Mouse (Mus musculus) kidney, embryonic 14.5 days (tissue): ENCODE data around the gene Dmxl2. TPM values are rescaled to one million over a fixed set of nuclear protein-coding genes. Genes with fewer than 3 reads are reported as not detected.

Source experiments
- ATAC-seq: fragments of 200-750 bp; cut with Nextera tagmentation; 2 replicates; pipeline ENCODE4 v1.8.0; 2017; ENCODE audit warnings: moderate number of reproducible peaks, mild to moderate bottlenecking, moderate TSS enrichment, moderate library complexity; ENCODE audit not compliant: low FRiP score, low TSS enrichment
- H3K27ac ChIP-seq: fragments of 300-500 bp; sonication (generic); 2 replicates; pipeline ENCODE4 v1.5.1; 2014; ENCODE audit warnings: low read depth, mild to moderate bottlenecking, low read length, moderate library complexity, mixed read lengths
- H3K27me3 ChIP-seq: fragments of 300-500 bp; sonication (generic); 2 replicates; pipeline ENCODE4 v1.6.1; 2014; ENCODE audit warnings: mild to moderate bottlenecking, low read length; ENCODE audit not compliant: control insufficient read depth, insufficient read depth
- H3K36me3 ChIP-seq: fragments of 300-500 bp; sonication (generic); 2 replicates; pipeline ENCODE4 v1.6.1; 2014; ENCODE audit warnings: low read length, mixed read lengths; ENCODE audit not compliant: control insufficient read depth, insufficient read depth
- H3K4me1 ChIP-seq: fragments of 300-500 bp; sonication (generic); 2 replicates; pipeline ENCODE4 v1.6.1; 2014; ENCODE audit warnings: low read length, mixed read lengths; ENCODE audit not compliant: control insufficient read depth, insufficient read depth
- H3K4me2 ChIP-seq: fragments of 300-500 bp; sonication (generic); replicated peaks from 2 replicates; pipeline ENCODE4 v1.6.1; 2014; ENCODE audit warnings: low read depth, mild to moderate bottlenecking, low read length
- H3K4me3 ChIP-seq: fragments of 300-500 bp; sonication (generic); 2 replicates; pipeline ENCODE4 v1.5.1; 2014; ENCODE audit warnings: mild to moderate bottlenecking, low read length
- H3K9ac ChIP-seq: fragments of 300-500 bp; sonication (generic); 2 replicates; pipeline ENCODE4 v1.6.1; 2014; ENCODE audit warnings: low read depth, mild to moderate bottlenecking, low read length, moderate library complexity
- H3K9me3 ChIP-seq: fragments of 300-500 bp; sonication (generic); 2 replicates; pipeline ENCODE4 v1.6.1; 2016; ENCODE audit warnings: low read length; ENCODE audit not compliant: control insufficient read depth
- WGBS: fragments of 180-500 bp; shearing (Covaris S2); extraction: QIAGEN DNeasy Blood & Tissue Kit; methylation state at CpG from one replicate; pipeline ENCODE4 v1.1.7; 2014; 5-methylcytosine and 5-hydroxymethylcytosine counted together
- polyA plus RNA-seq: library from polyadenylated mRNA; unstranded; fragments of >200 nt; fragmentation: Nextera tagmentation; extraction: Ambion mirVana; gene quantifications from 2 replicates; pipeline ENCODE4 v1.2.1, GENCODE M21; 2014

Gene Dmxl2
- polyA plus RNA-seq, 1 experiment from 2014 or later = 9.1 TPM

- ATAC-seq = no peak
- Histone ChIP-seq H3K9me3 (no peaks in the 10 kb centered on the region), H3K27me3 (no peaks in the 10 kb centered on the region), H3K36me3 (no peaks in the 10 kb centered on the region), H3K4me1 (no peaks in the 10 kb centered on the region), H3K9ac (no peak overlapping the region), H3K27ac (no peak overlapping the region), H3K4me3 (no peak overlapping the region), H3K4me2 (no peak overlapping the region)
- 67% methylated on average over 4 of the region's 4 CpGs for WGBS
These were observed 18.2 kb downstream of the Dmxl2 start for GRCm38 (mm10) chr9:54483215-54483614.

DNA sequence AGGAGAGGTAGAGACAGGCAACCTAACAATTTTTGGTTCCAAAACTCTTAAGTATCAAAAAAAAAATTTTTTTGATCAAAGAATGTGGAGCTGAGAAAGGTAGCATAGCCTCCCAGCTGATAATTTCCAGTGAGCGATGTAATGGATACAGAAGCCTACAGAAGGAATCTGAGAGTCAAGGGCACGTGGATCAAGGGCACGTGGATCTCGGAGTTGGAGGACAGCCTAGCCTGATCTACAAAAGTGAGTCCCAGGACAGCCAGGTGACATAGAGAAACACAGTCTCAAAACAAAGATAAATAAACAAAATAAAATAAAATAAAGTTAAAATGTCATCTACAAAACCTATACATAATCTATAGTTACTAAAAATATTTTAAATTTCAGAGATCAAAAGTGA, 18.7 kb downstream of the Dmxl2 start:
- Histone ChIP-seq H3K9me3 (no peaks in the 10 kb centered on the region), H3K4me1 (no peaks in the 10 kb centered on the region), H3K9ac (no peak overlapping the region), H3K36me3 (no peaks in the 10 kb centered on the region), H3K4me2 (no peak overlapping the region), H3K27me3 (no peaks in the 10 kb centered on the region), H3K27ac (no peak overlapping the region), H3K4me3 (no peak overlapping the region)
- WGBS = 67% methylated on average over 4 of the region's 4 CpGs
- ATAC-seq = no peak

DNA sequence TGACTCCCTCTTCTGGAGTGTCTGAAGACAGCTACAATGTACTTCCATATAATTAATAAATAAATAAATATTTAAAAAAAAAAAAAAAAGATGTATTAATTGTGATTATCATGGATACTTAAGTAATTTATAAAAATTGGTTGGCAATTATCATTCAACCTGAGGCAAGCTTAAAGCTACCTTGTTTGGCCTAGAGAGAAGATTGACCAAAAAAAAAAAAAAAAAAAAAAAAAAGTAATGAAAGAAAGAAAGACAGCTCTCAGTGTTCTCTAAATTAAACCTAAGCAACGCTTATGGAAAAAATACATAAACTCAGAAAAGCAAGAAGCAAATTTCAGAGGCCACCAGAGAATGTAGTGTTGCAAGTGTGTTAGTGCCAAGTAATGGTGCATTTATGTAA, 22.4 kb downstream of the Dmxl2 start:
- no peaks in the 10 kb centered on the region for H3K9me3 ChIP-seq
- no peaks in the 10 kb centered on the region for H3K4me1 ChIP-seq
- no peak overlapping the region for H3K9ac ChIP-seq
- no peak overlapping the region for H3K27ac ChIP-seq
- WGBS = 91% methylated on average over 1 of the region's 1 CpGs
- H3K4me2 ChIP-seq = no peak overlapping the region
- no peaks in the 10 kb centered on the region for H3K36me3 ChIP-seq
- H3K27me3 ChIP-seq = no peaks in the 10 kb centered on the region
- no peak for ATAC-seq
- no peak overlapping the region for H3K4me3 ChIP-seq

DNA sequence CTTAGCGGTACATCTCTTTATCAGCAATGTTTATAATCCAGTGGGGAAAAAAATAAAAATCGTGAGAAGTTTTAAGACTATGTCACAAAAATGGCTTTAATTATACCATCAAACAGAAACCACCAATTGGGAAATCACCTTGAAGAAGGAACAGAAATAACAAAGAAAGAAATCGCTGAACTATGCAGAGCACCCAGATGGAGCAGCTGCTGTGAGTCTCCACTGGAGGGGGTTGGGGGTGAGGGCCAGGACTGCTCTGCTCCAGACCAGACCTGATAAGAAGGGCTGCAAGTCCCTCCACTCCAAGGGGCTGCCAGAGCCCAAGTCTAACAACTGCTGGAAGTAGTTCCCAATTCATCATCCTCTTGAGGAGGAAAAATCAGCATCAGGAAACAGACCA, 23.3 kb downstream of the Dmxl2 start:
- Histone ChIP-seq H3K27ac (no peak overlapping the region), H3K4me2 (no peak overlapping the region), H3K36me3 (no peaks in the 10 kb centered on the region), H3K9me3 (no peaks in the 10 kb centered on the region), H3K9ac (no peak overlapping the region), H3K4me3 (no peak overlapping the region), H3K27me3 (no peaks in the 10 kb centered on the region), H3K4me1 (no peaks in the 10 kb centered on the region)
- WGBS = 70% methylated on average over 3 of the region's 3 CpGs
- ATAC-seq = no peak

DNA sequence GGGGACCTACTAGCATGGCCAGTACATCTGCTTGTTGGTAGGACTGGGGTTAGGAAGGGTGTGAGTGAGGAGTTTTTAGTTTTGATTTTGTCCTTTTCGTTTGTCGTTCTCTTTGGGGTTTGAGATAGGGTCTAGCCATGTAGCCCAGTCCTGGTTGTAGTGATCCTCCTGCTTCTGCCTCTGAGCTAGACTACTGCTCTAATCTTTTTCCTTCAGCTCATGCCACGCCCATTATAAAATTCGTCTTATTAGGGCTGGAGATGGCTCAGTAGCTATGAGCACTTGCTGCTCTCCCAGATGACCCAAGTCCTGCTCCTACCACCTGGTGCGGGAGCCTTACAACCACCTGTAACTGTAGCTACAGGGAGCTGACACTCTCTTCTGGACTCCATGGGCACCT, 26.9 kb downstream of the Dmxl2 start:
- ATAC-seq = no peak
- Histone ChIP-seq H3K27ac (no peak overlapping the region), H3K9me3 (no peaks in the 10 kb centered on the region), H3K36me3 (no peaks in the 10 kb centered on the region), H3K4me1 (no peaks in the 10 kb centered on the region), H3K4me2 (no peak overlapping the region), H3K4me3 (no peak overlapping the region), H3K27me3 (no peaks in the 10 kb centered on the region), H3K9ac (no peak overlapping the region)
- 88% methylated on average over 5 of the region's 5 CpGs for WGBS

- no peak overlapping the region for H3K27ac ChIP-seq
- no peaks in the 10 kb centered on the region for H3K9me3 ChIP-seq
- H3K27me3 ChIP-seq = no peaks in the 10 kb centered on the region
- no peaks in the 10 kb centered on the region for H3K4me1 ChIP-seq
- H3K36me3 ChIP-seq = no peaks in the 10 kb centered on the region
- WGBS = 52% methylated on average over 4 of the region's 4 CpGs
- H3K4me3 ChIP-seq = no peak overlapping the region
- no peak overlapping the region for H3K4me2 ChIP-seq
- no peak for ATAC-seq
- H3K9ac ChIP-seq = no peak overlapping the region
These were observed 27.4 kb downstream of the Dmxl2 start for GRCm38 (mm10) chr9:54474031-54474430.

DNA sequence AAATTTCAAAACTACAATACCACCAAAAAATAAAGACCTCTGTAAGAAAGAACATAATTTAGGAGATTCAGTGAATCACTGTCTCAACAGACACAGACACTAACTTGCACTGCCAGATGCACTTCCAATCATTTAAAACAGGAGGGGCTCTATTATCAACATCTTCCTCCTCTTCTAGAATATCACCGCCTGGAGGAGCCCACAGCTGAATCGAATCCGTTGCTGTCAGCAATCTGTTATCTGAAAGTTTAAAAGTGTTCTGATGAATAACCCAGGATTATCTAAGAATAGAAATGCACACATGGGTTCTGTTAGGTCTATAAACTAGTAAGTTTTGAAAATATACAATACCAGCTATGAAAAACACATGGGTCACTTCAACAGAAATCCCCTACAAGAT, 28.6 kb downstream of the Dmxl2 start:
- Histone ChIP-seq H3K4me2 (no peak overlapping the region), H3K27ac (no peak overlapping the region), H3K27me3 (no peaks in the 10 kb centered on the region), H3K9me3 (no peaks in the 10 kb centered on the region), H3K4me1 (no peaks in the 10 kb centered on the region), H3K4me3 (no peak overlapping the region), H3K36me3 (no peaks in the 10 kb centered on the region), H3K9ac (no peak overlapping the region)
- WGBS = 49% methylated on average over 3 of the region's 3 CpGs
- ATAC-seq = no peak

- Histone ChIP-seq H3K27ac (no peak overlapping the region), H3K36me3 (no peaks in the 10 kb centered on the region), H3K4me2 (no peak overlapping the region), H3K9me3 (no peaks in the 10 kb centered on the region), H3K4me3 (no peak overlapping the region), H3K27me3 (no peaks in the 10 kb centered on the region), H3K9ac (no peak overlapping the region), H3K4me1 (no peaks in the 10 kb centered on the region)
- no peak for ATAC-seq
- WGBS = 88% methylated on average over 2 of the region's 2 CpGs
These were observed 32.1 kb downstream of the Dmxl2 start for GRCm38 (mm10) chr9:54469339-54469738.

- Histone ChIP-seq H3K27ac (no peak overlapping the region), H3K27me3 (no peaks in the 10 kb centered on the region), H3K9me3 (no peaks in the 10 kb centered on the region), H3K4me3 (no peak overlapping the region), H3K36me3 (no peaks in the 10 kb centered on the region), H3K4me2 (no peak overlapping the region), H3K9ac (no peak overlapping the region), H3K4me1 (no peaks in the 10 kb centered on the region)
- 91% methylated on average over 1 of the region's 1 CpGs for WGBS
- no peak for ATAC-seq
These were observed 33.9 kb downstream of the Dmxl2 start for GRCm38 (mm10) chr9:54467433-54467933.
